Mouse (Mus musculus) frontal cortex, postnatal 14 days (tissue): ENCODE results near the gene Prkce.

Experiments
- DNase-seq, 2 experiments: peaks; one replicate each; pipeline ENCODE4 v3.0.0; 2022; ENCODE audit warnings: low spot score in 2 of 2

Prkce gene

DNA sequence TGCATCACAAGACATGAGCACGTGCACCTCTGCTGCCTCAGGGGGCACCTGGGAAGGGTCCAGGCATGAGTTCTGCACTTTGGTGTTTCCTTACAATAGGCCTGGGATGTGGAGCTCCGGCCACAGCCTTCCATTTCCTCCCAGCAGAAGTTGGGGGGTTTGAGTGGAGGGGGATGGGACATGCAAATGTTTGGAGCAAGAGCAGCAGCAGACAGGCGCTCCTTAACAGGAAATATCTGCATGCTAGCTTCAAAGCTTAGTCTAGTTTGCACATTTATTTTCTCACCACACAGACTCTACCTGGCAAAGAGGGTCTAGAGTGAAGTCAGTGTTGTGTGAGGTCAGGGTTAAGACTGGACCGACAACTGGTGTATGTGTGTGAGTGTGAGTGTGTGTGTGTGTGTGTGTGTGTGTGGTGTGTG, 169.1 kb downstream of the Prkce start:
- DNase-seq, result no peak

DNA sequence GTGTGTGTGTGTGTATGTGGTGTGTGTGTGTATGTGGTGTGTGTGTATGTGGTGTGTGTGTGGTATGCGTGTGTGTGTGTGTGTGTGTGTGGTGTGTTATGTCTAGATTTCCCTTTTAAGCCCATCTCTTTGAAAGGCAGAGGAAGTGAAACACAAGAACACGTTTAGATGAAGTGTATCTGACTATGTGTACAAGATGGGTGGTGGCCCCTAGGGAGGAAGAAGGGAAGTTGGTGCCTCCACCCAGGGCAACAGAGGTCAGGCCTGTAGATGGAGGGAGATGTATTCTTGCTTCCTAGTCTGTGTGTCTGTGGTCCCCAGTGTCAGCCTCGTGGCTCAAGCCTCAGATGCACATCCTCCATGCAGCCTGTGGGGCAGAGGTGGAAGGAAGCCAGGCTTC, 169.5 kb downstream of the Prkce start:
- DNase-seq, result no peak

DNA sequence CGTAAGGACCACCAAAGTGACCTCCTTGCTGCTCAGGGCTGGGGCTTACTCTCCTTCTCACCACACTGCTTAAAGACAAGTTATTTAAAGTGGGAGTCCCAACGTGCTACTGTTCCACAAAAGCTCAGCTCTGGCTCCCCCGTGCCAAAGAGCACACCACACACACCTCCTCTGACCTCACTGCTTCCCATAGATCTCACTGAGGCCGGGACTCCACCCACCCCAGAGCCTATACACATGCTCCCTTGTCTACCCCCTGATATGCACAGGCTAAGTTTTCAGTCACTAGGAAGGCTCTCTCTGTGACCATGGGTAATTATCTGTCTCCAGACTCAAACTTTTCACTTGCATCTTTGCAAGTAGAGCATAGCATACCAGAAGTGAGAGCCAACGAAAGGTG, 170.7 kb downstream of the Prkce start:
- no peak for DNase-seq

DNA sequence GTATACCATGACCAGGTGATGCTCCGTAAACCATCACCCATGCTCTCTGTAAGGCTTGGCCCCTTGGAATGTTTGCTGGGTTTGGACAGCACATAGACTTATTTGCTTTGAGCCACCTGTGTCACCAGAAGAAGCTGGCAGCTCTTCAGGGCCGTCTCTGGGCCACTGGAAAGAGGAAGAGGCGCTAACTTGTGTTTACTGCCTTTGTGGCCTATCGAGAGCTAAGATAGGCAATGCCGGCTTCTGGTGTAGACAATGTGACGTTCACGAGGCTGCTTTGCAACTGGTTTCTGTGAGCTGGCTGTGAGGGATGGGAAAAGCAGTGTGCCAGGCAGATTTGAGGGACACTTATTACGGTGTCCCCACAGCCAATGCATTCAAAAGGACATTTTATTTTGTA, 176.4 kb downstream of the Prkce start:
- DNase-seq, result no peak

DNA sequence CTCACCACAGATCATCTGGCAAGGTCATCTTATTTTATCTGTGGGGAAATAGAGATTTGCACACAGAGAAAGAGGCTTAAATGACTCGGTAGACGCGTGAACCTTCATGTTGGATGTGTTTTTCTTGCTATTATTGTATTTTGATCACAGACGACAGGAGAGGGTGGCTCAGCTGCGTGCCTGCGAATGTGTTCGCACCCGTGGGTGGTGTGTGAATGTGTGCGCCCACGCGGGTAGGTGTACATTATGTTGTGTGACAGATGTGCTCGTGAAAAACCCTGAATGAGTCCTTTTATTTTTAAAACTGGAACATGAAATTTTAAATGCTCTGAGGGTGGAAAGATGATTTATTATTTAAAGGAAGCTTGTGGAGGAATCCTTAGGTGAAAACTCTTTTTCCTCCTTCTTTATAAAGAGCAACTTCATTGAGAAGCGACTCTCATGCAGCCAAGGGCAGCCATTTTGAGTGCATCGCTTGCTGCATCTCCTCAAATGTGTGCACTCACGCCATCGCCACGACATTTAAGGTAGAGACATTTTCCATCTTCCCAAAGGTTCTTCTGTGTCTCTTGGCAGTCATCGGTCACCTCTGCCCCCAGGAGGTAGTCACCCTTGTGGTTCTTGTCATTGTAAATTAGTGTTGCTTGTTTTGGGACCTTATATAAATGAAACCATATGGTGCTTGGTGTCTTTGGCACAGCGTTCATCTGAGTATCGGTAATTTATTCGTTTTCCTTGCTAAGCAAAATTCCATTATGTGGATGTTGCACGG, 177.8 kb downstream of the Prkce start:
- DNase-seq, result peak; percentile 68 to 74

DNA sequence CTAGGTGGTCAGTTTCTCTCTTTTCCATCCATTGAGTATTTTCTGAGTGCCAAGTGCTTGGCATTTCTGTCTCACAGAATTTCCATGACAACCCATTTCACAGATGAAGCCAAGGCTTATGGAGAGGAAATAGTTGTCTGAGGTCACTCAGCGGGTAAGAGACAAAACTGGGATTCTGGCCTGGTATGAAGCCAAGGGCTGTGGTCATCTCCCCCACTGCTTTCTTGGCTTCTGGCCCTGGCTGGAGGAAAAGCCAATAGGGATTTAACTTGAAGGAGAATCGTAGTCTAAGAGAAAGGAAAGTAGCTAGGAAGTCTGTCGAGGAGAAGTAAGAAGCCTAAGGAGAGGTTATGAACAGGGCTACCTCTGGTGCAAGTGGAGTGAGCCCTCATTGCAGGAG, 182.7 kb downstream of the Prkce start:
- DNase-seq, result no peak

DNA sequence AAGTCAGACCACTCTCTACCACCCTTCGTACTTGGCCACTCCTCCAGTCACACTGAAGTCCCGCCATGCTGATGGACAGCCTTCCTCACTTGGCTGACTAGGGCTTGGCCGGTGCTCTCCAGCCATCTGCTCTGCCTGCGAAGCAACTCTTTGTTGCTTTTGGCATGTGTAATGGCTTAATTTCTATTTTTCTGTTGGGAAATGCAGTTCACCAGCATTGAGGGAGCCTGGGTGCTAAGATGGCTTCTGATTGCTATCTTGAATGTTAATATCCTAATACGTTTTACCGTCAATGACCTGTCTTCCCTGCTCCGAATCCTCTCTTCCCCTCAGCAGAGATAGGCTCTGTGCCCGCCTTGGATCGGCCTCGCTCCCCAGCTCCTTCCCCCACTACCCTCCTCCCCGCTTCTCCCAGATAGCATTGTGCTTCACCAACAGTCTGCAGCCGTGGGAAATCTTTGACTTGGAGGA, 183.2 kb downstream of the Prkce start:
- DNase-seq, result no peak

DNA sequence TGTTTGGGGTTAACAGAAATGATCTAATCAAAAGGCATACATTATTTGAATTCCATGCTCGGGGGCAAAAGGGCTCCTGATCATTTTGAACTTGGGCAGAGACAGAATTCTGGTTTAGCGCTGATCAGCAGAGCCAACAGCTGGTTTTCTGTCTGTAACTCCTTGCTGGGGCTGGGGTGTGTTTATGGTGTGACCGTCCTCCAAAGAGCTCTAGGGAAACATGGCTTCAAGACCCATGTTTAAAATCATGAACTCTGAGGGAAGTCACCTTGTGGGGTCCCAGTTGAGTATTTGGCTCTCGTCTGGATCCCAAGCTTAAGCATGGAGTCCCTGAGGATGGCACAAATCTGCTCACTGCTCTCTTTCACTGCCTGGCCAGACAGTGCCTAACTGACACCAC, 183.7 kb downstream of the Prkce start:
- no peak for DNase-seq

DNA sequence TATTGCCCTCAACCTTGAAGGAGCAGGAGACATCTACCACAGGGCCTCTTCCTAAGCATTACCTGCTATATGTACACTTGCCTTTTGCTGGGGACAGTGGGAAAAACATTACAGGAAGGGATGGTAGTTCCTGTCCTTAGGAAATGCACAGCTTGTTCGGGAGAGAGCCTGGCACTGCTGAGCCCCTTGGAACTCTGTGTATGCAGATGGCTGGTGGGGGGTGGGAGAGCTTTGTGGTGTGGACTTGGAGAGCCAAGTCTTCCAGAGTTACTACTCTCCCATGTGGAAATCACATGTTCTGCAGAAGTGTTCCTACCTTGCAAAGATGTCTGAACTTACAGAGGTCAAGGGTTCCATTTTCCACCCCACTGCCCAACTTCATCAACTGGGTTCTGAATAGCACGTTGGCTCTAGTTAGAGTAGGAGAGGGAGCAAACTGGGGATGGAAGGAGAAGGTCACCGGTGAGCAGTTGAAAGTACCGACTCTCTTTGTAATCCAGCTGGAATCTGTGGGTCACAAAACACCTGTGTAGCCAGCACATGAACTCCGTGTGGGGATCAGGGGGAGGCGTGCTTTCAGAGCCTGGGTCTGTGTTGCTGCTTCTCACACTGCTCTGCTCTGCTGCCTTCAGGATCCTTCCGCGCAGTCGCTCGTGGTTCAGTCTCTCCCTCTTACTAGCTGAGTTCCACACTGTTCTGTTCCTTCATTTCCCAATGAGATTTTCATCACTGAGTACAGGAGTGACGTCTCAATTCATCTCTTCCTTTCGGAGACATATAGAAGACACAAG, 184.9 kb downstream of the Prkce start:
- no peak for DNase-seq

DNA sequence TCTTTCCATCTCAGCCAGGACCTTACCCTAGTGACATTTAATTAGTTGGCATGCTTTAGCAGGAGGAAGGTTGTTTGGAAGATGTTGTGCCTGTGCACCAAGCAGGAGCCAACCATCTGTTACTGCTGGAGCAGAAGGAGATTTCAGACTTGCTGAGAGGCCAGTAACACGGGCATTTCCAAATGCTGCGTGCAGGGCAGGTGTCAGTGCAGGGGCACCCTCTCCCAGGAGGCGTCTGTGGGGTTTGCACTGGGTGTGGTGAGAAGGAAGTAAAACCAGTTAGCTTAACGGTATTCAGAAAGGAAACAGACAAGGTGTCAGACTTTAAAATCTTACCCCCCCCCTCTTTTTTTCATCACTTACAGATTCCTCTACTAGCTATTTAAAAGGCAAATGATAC, 186.1 kb downstream of the Prkce start:
- DNase-seq, result no peak

DNA sequence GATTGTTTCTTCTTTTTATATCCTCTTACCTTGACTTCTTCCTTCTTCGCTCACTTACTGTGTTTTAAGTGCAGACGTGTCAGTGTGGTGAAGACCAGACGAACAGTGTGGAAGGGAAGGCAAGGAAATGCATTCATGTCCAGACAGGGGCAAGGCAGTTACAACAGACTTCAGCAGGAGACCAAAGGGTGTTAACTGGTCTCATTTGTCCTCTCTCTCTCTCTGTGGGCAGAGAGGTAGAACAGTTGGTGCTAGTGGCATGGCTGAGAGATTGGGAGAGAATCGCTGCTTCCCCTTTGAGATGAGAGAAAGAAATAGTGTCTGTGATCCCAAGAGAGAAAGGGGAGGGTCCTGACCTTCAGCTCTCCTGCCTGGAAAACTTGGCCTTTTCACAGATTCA, 186.5 kb downstream of the Prkce start:
- no peak for DNase-seq

DNA sequence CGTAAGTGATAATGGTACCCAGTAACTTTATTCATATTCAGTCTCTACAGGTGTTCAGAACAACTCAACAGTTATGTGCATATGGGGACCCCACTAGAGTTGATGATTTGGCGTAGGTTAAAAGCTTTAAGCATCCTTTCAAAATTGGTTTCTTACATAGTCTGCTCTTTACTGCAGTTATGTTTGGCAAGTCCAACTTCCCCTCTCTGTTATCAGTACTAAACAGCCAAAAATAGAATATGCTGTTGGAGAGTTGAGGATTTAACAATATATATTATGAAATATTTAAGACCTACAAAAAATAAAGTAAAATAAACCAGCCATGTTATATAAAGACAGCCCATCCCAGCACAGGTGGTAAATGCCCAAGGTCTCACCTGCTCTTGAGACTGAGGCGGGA, 187.3 kb downstream of the Prkce start:
- no peak for DNase-seq

DNA sequence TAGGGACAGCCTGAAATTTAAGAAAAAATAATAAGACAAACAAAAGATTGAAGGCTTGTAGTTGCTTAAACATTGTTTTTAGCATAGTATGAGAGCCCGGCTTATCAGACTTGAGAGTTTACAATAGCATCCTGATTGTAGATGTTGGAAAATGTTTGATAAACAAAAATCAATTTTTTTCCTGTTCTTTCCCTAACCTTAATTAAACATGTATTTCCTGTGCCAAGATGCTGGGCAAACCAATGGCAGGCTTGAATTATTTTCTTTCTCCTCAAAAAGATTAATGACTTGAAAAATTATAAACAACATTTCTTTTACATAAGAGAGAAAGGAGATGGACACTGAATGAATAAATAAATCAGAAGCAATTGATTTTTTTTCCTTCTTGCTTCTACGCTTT, 187.7 kb downstream of the Prkce start:
- no peak for DNase-seq

DNA sequence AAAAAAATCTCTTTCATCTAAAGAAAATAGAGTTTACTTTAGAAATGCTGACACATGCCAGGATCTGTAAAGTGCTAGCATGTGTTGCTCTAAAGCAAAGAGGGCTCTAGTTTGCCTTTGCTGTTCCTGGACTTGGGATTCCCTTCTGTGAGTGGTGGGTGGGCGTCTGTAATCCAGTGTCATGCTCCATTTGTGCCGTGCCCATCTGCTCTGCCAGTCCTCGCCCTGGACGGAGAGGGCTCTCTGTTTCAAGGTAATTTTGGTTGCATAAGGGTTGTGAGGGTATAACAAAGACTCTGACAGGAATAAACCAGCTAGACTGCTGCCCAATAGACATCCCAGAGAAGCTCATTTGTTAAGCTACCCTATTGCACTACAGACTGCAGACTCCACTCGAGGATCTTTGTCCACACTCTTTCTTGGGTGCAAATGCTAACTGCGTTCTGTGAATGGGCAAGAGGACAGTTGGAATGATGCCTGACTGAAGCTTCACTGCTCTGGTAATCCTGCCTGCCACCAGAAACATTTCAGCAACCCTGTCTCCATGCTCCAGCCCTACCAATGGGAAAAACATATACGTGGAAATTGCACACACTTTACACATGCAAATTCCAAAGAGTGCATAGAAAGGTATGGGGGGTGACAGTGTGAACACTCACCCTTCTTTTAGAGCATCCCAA, 188.3 kb downstream of the Prkce start:
- DNase-seq, result no peak

DNA sequence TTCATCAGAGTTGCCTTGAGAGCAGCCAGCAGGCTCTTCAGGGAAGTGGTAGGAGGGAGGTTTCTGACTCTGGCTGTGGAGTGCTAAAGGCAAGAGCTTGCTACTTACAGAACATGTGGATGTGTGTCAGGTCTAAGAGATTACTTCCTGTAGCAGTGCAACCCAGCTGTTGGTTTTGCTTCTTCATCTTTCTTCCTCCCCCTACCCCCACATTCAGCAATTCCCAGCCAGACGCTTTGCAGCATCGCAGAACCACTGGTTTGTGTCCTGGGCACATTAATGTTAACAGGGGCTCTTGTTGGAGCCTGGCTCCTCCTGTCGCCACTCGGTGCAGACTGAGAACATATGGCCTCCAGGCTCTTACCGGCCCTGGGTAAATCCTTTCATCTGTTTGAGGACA, 190.8 kb downstream of the Prkce start:
- no peak for DNase-seq

DNA sequence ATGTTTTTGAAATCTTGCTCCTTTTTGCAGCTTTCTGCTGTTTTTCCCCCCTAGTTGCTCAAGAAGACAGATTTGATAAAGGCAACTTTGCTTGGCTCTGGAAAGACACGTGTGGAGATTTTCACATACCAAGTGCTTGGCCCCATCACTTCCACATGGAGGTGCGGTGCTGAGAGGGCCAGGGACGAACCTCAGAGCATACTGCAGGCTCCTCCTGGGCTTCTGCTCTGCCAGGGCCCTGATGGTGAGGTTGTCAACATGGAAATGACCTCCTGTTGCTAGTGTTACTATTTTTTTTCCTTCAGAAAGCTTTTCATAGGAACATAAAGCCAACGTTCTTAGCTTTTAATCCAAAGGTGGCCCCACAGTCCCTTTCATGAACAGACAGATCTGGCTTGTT, 191.3 kb downstream of the Prkce start:
- DNase-seq, result no peak

DNA sequence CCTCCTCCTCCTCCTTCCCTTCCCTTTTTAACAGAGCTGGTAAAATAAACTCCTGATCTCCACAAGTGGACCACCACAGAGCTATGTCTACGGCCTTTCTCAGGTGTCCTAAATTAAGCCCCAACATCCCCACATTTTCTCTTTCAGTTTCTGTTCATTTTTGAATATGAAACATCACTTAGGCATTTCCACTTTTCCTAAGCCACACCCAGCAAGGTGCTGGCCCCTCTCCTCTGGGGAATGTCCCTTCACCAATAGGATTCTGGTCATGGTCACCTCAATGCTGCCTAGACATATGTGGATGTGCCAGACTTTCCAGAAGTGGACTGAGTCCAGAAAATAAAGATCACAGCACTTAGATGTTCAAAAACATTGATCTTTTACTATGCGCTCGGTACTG, 193.3 kb downstream of the Prkce start:
- no peak for DNase-seq

DNA sequence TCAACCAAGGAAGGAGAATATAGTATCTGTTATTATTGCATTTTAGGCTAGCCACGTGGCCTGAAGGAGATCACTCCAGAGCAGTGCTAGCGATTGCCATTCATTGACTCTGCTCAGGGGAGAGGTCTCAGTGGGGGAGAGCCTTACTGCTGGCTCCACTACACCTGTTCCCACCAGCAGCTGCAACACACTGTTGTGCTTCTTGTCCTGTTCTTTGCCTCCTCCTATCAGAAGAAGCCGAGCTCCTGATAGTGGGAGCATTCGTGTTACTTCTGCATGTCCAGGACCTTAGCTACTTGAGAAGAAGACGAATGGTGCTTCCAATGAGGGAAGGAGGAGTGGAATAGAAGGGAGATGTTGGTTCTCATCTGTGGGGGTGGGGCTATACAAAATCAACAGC, 195.8 kb downstream of the Prkce start:
- no peak for DNase-seq

DNA sequence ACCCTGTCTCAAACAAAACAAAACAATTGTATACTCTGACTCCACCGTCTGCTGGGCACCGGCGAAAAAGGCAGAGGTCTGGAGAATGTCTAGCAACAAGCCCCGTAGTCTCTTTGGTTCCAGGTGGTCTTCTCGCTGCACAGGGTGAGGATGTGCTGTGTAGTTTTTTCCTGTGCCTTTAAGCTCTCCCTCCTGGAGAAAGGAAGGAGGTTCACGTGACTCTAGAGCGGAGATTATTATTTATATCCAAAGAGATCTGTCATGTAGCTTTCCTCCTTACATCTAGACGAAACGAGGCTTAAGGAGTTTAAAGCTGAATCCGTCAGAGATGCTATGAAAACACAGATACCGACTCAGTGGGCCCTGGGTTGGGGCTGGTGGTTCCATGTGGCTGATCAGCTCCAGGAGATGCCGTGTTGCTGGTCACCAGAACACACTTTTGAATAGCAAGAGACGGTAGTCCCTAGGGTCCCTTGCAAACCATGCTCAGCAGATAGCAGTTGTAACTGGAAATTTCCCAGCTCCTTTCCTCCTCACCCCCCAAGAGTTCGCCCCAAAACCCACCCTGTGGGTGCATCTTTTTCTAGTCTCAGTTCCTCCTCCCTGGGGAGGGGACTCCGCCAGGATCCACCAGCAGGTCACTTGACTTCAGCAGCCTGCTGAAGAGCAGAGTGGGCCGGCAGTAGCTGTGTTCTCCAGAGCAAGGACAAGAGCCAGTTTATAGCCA, 196.9 kb downstream of the Prkce start:
- no peak for DNase-seq

DNA sequence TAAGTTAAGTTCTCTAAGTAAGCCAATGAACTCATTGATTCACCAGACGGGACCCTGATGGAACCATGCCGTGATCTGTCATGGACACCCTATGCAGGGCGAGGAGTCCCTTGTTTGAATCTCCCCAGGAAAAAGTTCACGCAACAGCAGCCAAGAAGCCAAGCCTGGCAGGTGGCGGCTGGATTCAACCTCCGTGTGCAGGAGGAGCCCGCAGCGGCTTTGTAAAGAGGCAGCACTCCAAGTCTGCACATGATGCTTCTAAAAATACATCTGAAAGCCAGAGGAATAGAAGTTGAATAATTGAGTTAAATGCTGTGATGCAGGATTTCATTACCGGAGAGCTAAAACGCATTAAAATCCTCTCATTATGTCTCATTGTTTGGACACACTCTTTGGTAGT, 199.3 kb downstream of the Prkce start:
- no peak for DNase-seq

DNA sequence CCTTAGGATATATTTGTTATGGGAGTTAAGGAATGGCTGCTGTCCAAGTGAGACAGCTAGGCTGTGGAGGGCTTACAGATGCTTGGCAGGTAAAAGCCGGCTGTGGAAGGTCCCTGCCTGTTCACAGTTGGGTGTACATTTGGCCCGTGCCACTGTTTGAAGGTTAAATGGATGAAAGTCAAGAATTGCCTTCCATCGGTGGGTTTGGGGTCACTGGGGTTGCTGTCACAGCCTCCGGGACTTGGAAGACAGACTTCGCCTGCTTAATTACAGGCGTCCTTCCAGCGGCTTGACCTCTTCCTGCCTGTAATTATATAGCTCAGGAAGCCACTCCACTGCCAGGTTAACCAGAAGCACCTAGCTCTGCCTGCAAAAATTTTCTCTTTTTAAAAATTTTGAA, 200.1 kb downstream of the Prkce start:
- DNase-seq, result no peak

DNA sequence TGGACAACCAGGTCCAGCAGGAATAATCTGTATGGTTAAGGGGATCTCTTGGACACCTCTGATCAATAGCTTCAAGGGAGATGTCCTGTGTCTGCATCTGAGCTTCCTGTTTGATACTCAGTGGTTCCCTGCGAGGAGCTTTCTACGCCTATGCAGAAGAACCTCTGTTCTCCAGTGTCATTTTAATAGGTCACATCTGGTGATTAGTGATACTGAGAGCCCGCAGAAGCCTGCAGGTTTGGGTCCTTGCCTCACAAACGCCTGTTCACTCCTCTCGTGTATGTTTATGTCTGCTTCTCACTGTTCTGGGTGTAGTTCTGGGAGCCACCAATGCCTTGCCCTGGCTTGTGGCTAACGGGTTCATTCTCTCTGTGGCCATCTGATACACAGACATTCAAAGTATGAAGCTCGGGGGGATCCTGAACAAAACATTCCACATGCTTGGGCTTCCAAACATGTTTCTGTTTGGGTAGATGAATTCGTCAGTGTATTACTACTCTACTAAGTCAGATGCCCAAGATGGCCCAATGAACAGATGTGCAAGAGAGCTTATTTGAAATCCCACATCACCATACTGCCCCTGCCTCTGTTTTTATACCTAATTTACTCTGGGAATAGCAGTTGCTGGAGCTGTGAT, 202.6 kb downstream of the Prkce start:
- DNase-seq, result no peak
